Mouse (Mus musculus) intestine, postnatal 0 days (tissue): Measurements from ENCODE around the gene Wdr35. TPM values are rescaled to one million over a fixed set of nuclear protein-coding genes. Genes with fewer than 3 reads are reported as not detected.
A peak's percentile ranks its signal among the peaks of the same experiment; 100 is the strongest.

ENCODE experiments used
- ATAC-seq: fragments of 200-750 bp; cut with Nextera tagmentation; 2 replicates; pipeline ENCODE4 v1.8.0; 2017; ENCODE audit warnings: mild to moderate bottlenecking, moderate TSS enrichment, moderate library complexity
- H3K27ac ChIP-seq: fragments of 300-500 bp; sonication (generic); 2 replicates; pipeline ENCODE4 v1.5.1; 2014; ENCODE audit warnings: mild to moderate bottlenecking, low read depth, low read length, moderate library complexity
- H3K27me3 ChIP-seq: fragments of 300-500 bp; sonication (generic); replicated peaks from 2 replicates; pipeline ENCODE4 v1.6.1; 2014; ENCODE audit warnings: low read length, mixed read lengths; ENCODE audit not compliant: control insufficient read depth, insufficient read depth
- H3K36me3 ChIP-seq: fragments of 300-500 bp; sonication (generic); 2 replicates; pipeline ENCODE4 v1.6.1; 2014; ENCODE audit warnings: mild to moderate bottlenecking, moderate library complexity; ENCODE audit not compliant: control insufficient read depth, insufficient read depth
- H3K4me1 ChIP-seq: fragments of 300-500 bp; sonication (generic); replicated peaks from 2 replicates; pipeline ENCODE4 v1.6.1; 2014; ENCODE audit warnings: antibody characterized with exemption, low read length, mixed read lengths; ENCODE audit not compliant: control insufficient read depth, insufficient read depth
- H3K4me2 ChIP-seq: fragments of 300-500 bp; sonication (generic); replicated peaks from 2 replicates; pipeline ENCODE4 v1.6.1; 2014; ENCODE audit warnings: low read depth, mild to moderate bottlenecking, moderate library complexity
- H3K4me3 ChIP-seq: fragments of 300-500 bp; sonication (generic); 2 replicates; pipeline ENCODE4 v1.5.1; 2014; ENCODE audit warnings: low read depth, low read length
- H3K9ac ChIP-seq: fragments of 300-500 bp; sonication (generic); 2 replicates; pipeline ENCODE4 v1.6.1; 2014; ENCODE audit warnings: mild to moderate bottlenecking, low read depth, low read length
- H3K9me3 ChIP-seq: fragments of 300-500 bp; sonication (generic); 2 replicates; pipeline ENCODE4 v1.6.1; 2016; ENCODE audit warnings: mixed run types; ENCODE audit not compliant: control insufficient read depth
- CTCF ChIP-seq: sonication (generic); IDR thresholded peaks from 2 replicates; pipeline ENCODE4 v1.5.1; 2016; ENCODE audit warnings: low read depth, mild to moderate bottlenecking, control low read depth, antibody characterized with exemption, moderate library complexity
- WGBS: fragments of 180-500 bp; shearing (Covaris S2); extraction: QIAGEN DNeasy Blood & Tissue Kit; methylation state at CpG from one replicate; pipeline ENCODE4 v1.1.7; 2014; 5-methylcytosine and 5-hydroxymethylcytosine counted together
- polyA plus RNA-seq: library from polyadenylated mRNA; unstranded; fragments of >200 nt; fragmentation: Nextera tagmentation; extraction: Ambion mirVana; gene quantifications from 2 replicates; pipeline ENCODE4 v1.2.1, GENCODE M21; 2015

Wdr35 gene
- polyA plus RNA-seq, 1 experiment from 2014 or later, result 2.5 TPM

DNA sequence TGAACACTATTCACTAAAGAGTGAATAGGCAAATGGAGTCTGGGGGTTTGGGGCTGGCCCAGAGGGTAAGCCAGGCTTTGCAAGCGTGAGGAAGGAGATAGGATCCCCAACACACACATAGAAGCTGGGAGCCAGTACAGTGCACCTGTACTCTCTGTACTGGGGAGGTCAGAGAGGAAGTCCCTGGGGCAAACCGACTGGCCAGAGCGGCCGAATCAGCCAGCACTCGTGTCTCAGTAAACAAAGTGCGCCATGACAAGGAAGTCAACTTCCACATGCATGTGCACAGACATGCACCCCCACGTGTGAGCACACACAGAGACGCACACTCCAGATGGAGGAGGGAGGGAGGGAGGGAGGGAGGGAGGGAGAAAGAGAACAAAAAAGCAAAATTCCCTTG is 19.5 kb downstream of the Wdr35 start:
- no peak overlapping the region for H3K4me3 ChIP-seq
- no peak overlapping the region for H3K27ac ChIP-seq
- H3K4me1 ChIP-seq, result no peaks in the 10 kb centered on the region
- no peaks in the 10 kb centered on the region for H3K36me3 ChIP-seq
- no peak for ATAC-seq
- WGBS, result 69% methylated on average over 8 of the region's 8 CpGs
- no peaks in the 10 kb centered on the region for H3K9me3 ChIP-seq
- no peak for TF ChIP-seq CTCF
- H3K27me3 ChIP-seq, result no peaks in the 10 kb centered on the region
- no peak overlapping the region for H3K9ac ChIP-seq
- H3K4me2 ChIP-seq, result no peak overlapping the region

GRCm38 (mm10) chr12:8998318-8998717 is 24.6 kb downstream of the Wdr35 start:
- Histone ChIP-seq H3K4me2 (no peak overlapping the region), H3K36me3 (no peaks in the 10 kb centered on the region), H3K4me1 (no peaks in the 10 kb centered on the region), H3K9me3 (no peaks in the 10 kb centered on the region), H3K4me3 (no peak overlapping the region), H3K27me3 (no peaks in the 10 kb centered on the region), H3K27ac (no peak overlapping the region), H3K9ac (no peak overlapping the region)
- WGBS, result 87% methylated on average over 4 of the region's 4 CpGs
- no peak for TF ChIP-seq CTCF
- no peak for ATAC-seq

DNA sequence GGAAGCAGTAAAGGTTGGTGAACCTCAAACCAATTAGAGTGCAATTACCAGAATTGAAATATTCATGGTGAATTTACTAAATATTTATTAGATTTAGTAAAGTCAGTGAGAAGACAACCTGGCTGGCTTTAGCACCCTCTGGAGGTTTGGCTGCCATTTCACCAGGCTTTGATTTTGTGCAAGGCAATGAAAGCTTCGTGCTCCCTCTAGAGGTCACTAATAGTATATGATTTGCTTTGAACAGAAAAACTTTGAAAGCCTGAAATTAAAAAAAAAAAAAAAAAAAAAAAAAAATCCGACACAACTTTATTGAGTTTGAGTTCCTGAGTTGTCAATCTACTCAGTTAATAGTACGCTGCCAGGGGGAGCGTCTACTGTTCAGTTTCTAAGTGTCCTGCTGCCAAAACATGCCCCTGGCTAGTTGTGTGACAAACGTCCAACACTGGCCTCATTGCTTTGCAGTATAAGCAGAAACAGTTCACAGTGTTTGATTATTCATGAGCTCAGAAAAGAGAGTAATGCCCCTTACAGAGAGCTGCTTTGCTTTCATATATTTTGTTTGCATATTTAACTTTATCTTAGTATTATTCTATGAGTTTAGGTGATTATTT is 28.5 kb downstream of the Wdr35 start:
- Histone ChIP-seq H3K27me3 (no peaks in the 10 kb centered on the region), H3K9ac (no peak overlapping the region), H3K27ac (no peak overlapping the region), H3K4me2 (no peak overlapping the region), H3K9me3 (no peaks in the 10 kb centered on the region), H3K4me1 (no peaks in the 10 kb centered on the region), H3K4me3 (no peak overlapping the region), H3K36me3 (no peaks in the 10 kb centered on the region)
- WGBS, result 6% methylated on average over 5 of the region's 5 CpGs
- ATAC-seq, result peak; percentile 45; the same call in 1 of the 2 replicates
- peak; percentile 87 for TF ChIP-seq CTCF

- 65% methylated on average over 4 of the region's 4 CpGs for WGBS
- no peak for ATAC-seq
- Histone ChIP-seq H3K27me3 (no peaks in the 10 kb centered on the region), H3K36me3 (no peaks in the 10 kb centered on the region), H3K4me1 (no peaks in the 10 kb centered on the region), H3K9me3 (no peaks in the 10 kb centered on the region), H3K27ac (no peak overlapping the region), H3K4me2 (no peak overlapping the region), H3K4me3 (no peak overlapping the region), H3K9ac (no peak overlapping the region)
- TF ChIP-seq CTCF, result no peak
These were observed 33.5 kb downstream of the Wdr35 start for GRCm38 (mm10) chr12:9007146-9007545.

- no peaks in the 10 kb centered on the region for H3K4me1 ChIP-seq
- H3K4me3 ChIP-seq, result no peak overlapping the region
- H3K4me2 ChIP-seq, result no peak overlapping the region
- H3K27ac ChIP-seq, result no peak overlapping the region
- no peak overlapping the region for H3K9ac ChIP-seq
- TF ChIP-seq CTCF, result no peak
- no peaks in the 10 kb centered on the region for H3K27me3 ChIP-seq
- H3K9me3 ChIP-seq, result no peaks in the 10 kb centered on the region
- H3K36me3 ChIP-seq, result no peaks in the 10 kb centered on the region
- ATAC-seq, result no peak
- 92% methylated on average over 6 of the region's 6 CpGs for WGBS
These were observed 34.1 kb downstream of the Wdr35 start for GRCm38 (mm10) chr12:9007811-9008210.

DNA sequence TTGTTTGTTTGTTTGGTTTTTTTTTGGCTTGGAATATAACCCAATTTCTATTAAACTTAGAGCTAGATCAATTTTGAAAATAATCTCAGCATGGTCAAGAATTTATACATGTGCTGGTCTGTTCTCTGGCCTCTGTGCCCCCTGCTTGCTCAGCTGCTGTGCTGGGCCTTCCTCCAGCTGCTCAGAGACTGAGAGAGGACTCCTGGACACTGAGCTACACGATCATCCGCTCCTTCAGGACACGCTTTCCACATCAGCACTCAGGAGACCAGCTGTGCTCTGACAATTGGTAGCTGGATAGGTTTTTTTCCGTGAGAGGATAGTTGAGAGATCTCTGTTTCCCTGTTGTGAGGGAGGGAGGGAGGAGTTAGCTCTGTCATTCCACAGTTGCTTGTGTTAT is 36.6 kb downstream of the Wdr35 start:
- Histone ChIP-seq H3K4me2 (no peak overlapping the region), H3K9me3 (no peaks in the 10 kb centered on the region), H3K36me3 (no peaks in the 10 kb centered on the region), H3K27me3 (no peaks in the 10 kb centered on the region), H3K9ac (no peak overlapping the region), H3K27ac (no peak overlapping the region), H3K4me3 (no peak overlapping the region), H3K4me1 (no peaks in the 10 kb centered on the region)
- ATAC-seq, result no peak
- WGBS, result 63% methylated on average over 4 of the region's 4 CpGs
- TF ChIP-seq CTCF, result no peak

GRCm38 (mm10) chr12:9016376-9016775 is 42.7 kb downstream of the Wdr35 start:
- H3K36me3 ChIP-seq, result no peaks in the 10 kb centered on the region
- no peaks in the 10 kb centered on the region for H3K9me3 ChIP-seq
- no peak overlapping the region for H3K4me2 ChIP-seq
- no peaks in the 10 kb centered on the region for H3K27me3 ChIP-seq
- H3K4me3 ChIP-seq, result no peak overlapping the region
- no peaks in the 10 kb centered on the region for H3K4me1 ChIP-seq
- no peak overlapping the region for H3K9ac ChIP-seq
- TF ChIP-seq CTCF, result no peak
- H3K27ac ChIP-seq, result no peak overlapping the region
- WGBS, result 93% methylated on average over 9 of the region's 9 CpGs
- no peak for ATAC-seq
